Mouse (Mus musculus): ENCODE data around the gene Agbl1.
"Not testable (repeated sequence)": the region's sequence is repeated elsewhere in the genome, so short reads cannot be mapped to it uniquely, and the experiment has no call there.

Gene Agbl1

GRCm38 (mm10) chr7:76562506-76562905 lies 332.8 kb downstream of the Agbl1 start:
- in situ Hi-C loops (cut with MboI, MseI): no loop called here

GRCm38 (mm10) chr7:76594566-76595079 lies 364.9 kb downstream of the Agbl1 start:
- in situ Hi-C loops (cut with MboI, MseI): no loop called here

GRCm38 (mm10) chr7:76597812-76598211 lies 368.1 kb downstream of the Agbl1 start:
- in situ Hi-C loops (cut with MboI, MseI): no loop called here

GRCm38 (mm10) chr7:76600050-76600690 lies 370.5 kb downstream of the Agbl1 start:
- in situ Hi-C loops (cut with MboI, MseI): no loop called here

- in situ Hi-C loops (cut with MboI, MseI): no loop called here
Measured at GRCm38 (mm10) chr7:76629528-76629927, 399.8 kb downstream of the Agbl1 start.

- in situ Hi-C loops (cut with MboI, MseI): no loop called here
Measured at GRCm38 (mm10) chr7:76650984-76651383, 421.3 kb downstream of the Agbl1 start.

- in situ Hi-C loops (cut with MboI, MseI): no loop called here
Measured at GRCm38 (mm10) chr7:76661072-76661471, 431.4 kb downstream of the Agbl1 start.

- in situ Hi-C loops (cut with MboI, MseI): no loop called here
Measured at GRCm38 (mm10) chr7:76674856-76675255, 445.2 kb downstream of the Agbl1 start.

GRCm38 (mm10) chr7:76701224-76701623 lies 471.5 kb downstream of the Agbl1 start:
- in situ Hi-C loops (cut with MboI, MseI): no loop called here

GRCm38 (mm10) chr7:76732220-76732619 lies 502.5 kb downstream of the Agbl1 start:
- in situ Hi-C loops (cut with MboI, MseI): not testable (repeated sequence)

GRCm38 (mm10) chr7:76777237-76777855 lies 547.7 kb downstream of the Agbl1 start:
- in situ Hi-C loops (cut with MboI, MseI): no loop called here

- in situ Hi-C loops (cut with MboI, MseI): no loop called here
Measured at GRCm38 (mm10) chr7:76780446-76780845, 550.8 kb downstream of the Agbl1 start.

GRCm38 (mm10) chr7:76788561-76789306 lies 559.0 kb downstream of the Agbl1 start:
- in situ Hi-C loops (cut with MboI, MseI): no loop called here

- in situ Hi-C loops (cut with MboI, MseI): no loop called here
Measured at GRCm38 (mm10) chr7:76790041-76790440, 560.4 kb downstream of the Agbl1 start.

- in situ Hi-C loops (cut with MboI, MseI): no loop called here
Measured at GRCm38 (mm10) chr7:76791247-76791646, 561.6 kb downstream of the Agbl1 start.

GRCm38 (mm10) chr7:76810003-76810402 lies 580.3 kb downstream of the Agbl1 start:
- in situ Hi-C loops (cut with MboI, MseI): no loop called here

- in situ Hi-C loops (cut with MboI, MseI): no loop called here
Measured at GRCm38 (mm10) chr7:76820571-76820970, 590.9 kb downstream of the Agbl1 start.

- in situ Hi-C loops (cut with MboI, MseI): no loop called here
Measured at GRCm38 (mm10) chr7:76842146-76842545, 612.5 kb downstream of the Agbl1 start.

GRCm38 (mm10) chr7:76889416-76890209 lies 659.9 kb downstream of the Agbl1 start:
- in situ Hi-C loops (cut with MboI, MseI): no loop called here

GRCm38 (mm10) chr7:76904096-76904495 lies 674.4 kb downstream of the Agbl1 start:
- in situ Hi-C loops (cut with MboI, MseI): no loop called here

- in situ Hi-C loops (cut with MboI, MseI): loop anchor here (5.0 to 10.0 kb wide), 2 partner anchors 364 to 897 kb away; no protein-coding TSS in a partner anchor
Measured at GRCm38 (mm10) chr7:76911672-76912071, 682.0 kb downstream of the Agbl1 start.

- in situ Hi-C loops (cut with MboI, MseI): loop anchor here (10.0 kb wide), 1 partner anchor 904 kb away; no protein-coding TSS in a partner anchor
Measured at GRCm38 (mm10) chr7:76918871-76919270, 689.2 kb downstream of the Agbl1 start.
